Mouse (Mus musculus) liver, embryonic 14.5 days (tissue): ENCODE measurements at regions not wholly inside any gene's neighbourhood (a gene's known extent, or its start where the extent isn't known, plus 50 kb on each side); places are given as distances from the start of the nearest gene placed in this dataset.

ENCODE experiments used
- CTCF ChIP-seq: IDR thresholded peaks from 2 replicates; pipeline ENCODE4 v1.5.1; 2016; ENCODE audit warnings: antibody characterized with exemption, low read depth, control low read depth
- EP300 ChIP-seq: IDR thresholded peaks from 2 replicates; pipeline ENCODE4 v1.6.1; 2016; ENCODE audit warnings: antibody characterized with exemption, low read depth

DNA sequence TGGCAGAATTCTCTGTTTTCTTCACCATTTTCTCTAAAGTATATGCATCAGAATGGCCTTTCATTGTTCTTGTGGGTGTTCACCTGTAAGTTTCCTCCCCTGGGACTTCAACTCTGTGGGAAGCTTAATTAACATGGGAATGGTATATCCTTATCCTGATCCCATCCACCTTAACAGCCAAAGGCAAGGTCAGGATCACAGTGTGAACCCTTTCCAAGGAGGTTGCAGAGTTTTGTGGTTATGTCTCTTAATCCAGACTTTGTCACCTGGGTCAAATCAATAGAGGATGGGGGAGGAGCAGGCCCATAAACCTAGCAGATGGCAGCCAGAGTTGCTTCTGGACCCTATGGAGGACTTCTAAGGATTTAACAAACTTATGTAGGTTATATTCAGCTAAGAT lies 102.9 kb upstream of the Trim24 start:
- TF ChIP-seq CTCF (no peak), EP300 (no peak)
